Mouse (Mus musculus) lung, postnatal 36 days (tissue): ENCODE data around the gene Carhsp1.

Experiments used
- DNase-seq: peaks from one replicate; pipeline ENCODE4 v3.0.0; 2022; ENCODE audit warnings: mixed read lengths

Carhsp1 gene

GRCm38 (mm10) chr16:8637217-8638051, 34.5 kb downstream of the Carhsp1 start, which contains the start of the genes Pmm2 and Tmem186:
Gene Pmm2, plus strand, starts transcription at chr16:8637674.
Gene Tmem186, minus strand, starts transcription at chr16:8637712.
- peak; percentile 91 for DNase-seq

DNA sequence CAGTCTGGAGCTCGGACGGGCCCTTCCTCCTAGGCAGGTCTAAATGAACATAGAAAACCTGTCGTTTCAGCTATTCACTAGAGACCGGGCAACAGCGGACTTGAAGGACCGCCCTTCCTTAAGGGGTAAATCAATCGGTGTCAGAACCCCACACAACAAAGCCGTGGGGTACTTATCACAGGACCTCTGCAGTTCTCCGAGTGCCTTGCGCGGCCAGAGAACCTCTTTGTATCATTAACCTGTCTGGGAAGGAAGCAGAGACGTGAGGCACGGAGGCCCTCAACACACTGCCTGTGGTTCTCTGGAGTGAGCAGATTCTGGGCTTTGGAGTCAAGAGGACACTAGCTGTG, 35.1 kb downstream of the Carhsp1 start:
- DNase-seq: no peak

GRCm38 (mm10) chr16:8631428-8631827, 40.5 kb downstream of the Carhsp1 start:
- DNase-seq: no peak

DNA sequence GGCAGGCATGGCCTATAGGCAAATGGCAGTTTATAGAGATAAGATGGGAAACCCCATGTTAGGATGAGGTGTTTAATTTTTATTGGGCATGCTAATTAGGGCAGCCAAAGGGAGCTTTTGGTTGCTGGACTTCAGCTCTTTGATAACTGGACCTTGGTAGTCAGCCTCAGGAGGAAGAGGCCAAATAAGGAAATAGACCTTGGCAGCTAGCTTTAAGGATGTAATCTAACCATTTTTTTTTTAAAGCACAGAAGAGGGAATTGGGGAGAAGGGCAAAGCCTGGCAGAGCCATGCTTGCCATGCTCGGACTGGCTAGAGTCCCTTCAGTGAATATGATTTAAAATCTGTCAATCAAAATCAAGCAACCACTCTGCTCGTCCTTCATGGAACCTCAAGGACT, 41.5 kb downstream of the Carhsp1 start:
- DNase-seq: no peak

DNA sequence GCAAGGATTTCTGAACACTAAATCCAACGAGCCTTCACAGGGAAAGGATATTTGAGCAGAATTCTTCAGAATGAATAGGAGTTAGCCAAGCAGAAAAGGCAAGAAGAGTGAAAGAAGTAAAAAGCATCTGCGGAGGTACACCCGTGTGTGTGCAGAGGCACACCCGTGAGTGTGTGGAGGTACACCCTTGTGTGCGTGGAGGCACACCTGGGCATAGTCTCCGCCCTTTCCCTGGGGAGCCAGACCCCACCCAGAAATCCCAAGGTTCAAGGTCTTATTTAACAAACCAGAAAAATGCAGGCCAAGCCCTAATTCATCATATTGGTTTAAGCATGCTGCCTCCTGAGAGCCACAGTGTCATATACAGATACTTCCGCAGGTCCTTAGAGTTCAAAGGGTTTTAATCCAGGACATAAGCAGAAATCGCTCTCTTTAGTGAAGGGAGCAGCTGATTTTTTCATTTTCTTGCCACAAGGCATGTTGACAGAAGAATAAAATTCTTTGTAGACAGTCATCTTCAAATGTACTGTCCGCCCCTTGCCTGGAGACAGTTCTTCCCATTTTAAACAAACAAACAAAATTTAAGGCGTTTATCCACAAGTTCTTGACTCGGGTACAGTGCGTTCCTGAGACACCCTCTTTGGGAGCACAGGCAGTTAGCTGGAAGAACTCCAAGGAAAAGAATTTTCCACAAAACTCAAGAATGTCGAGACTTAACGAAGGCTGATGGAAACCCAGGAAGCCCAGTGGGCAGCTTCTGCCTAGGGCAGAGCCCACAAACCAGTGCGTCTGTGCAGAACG, 51.4 kb downstream of the Carhsp1 start:
- DNase-seq: peak; percentile 17

DNA sequence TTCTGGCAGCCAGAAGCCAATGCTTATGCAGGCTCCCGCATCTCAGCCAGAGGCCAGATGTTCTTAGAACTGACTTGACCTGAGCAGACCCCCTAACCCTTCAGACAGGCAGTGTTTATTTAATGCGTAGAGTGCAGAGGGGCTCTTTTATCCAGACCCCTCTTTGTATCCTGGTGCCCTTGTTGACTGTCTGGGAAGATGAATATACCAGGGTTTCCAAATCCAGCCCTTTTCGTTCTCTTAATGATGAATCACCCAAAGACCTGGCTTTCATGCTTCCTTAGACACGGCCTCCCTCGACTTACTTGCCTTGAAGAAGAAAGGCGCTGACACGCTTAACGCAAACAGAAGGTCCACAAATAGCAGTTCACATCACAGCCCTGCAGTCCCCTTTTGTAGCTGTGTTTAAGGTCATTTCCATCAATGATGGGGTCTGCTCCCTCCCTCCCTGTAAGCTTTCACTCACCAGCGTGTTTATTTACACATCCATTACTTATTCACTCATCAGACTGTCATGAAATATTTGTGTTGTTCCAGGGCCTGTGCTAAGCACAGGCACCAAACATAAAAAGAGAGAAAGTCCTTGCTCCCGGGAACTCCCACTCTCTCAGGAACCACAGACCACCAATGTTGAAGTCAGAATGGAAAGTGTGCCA, 52.2 kb downstream of the Carhsp1 start:
- DNase-seq: no peak

DNA sequence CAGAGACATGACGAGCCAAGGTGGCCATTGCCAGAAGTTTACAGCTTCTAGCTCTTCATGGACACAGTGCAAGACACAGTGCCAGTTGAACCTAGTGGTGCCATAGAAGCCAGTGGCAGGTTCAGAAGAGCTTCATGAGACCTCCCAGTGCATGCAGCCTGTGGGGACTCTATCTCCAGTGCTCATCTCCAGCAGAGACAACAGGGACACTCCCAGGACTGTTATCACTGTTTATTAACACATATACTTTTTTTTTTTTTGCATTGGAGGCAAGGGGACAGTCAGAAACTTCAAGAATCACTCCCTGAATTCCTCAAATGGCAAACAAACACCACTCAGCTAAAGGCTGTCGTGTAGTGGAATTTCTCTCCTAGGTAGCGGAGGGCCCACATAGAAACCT, 58.5 kb downstream of the Carhsp1 start:
- DNase-seq: no peak

DNA sequence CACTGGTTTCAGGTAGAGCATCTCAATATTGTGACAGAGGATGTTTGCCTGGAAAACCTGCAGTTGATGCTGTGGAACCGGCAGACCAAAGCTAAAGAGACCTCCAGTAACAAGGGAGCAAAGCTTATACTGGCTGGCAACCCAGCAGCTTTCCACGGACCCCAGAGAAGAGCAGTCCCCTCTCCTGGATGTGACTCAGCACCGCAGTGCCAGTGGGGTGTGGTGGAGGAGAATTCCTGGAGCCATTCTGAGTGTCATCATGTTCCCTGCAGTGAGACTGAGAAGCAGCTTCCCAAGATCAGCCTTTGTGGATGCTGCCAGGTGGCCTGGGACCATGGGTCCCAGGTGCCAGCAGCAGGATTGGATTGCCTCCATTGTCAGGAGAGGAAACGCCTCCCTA, 58.9 kb downstream of the Carhsp1 start:
- no peak for DNase-seq

DNA sequence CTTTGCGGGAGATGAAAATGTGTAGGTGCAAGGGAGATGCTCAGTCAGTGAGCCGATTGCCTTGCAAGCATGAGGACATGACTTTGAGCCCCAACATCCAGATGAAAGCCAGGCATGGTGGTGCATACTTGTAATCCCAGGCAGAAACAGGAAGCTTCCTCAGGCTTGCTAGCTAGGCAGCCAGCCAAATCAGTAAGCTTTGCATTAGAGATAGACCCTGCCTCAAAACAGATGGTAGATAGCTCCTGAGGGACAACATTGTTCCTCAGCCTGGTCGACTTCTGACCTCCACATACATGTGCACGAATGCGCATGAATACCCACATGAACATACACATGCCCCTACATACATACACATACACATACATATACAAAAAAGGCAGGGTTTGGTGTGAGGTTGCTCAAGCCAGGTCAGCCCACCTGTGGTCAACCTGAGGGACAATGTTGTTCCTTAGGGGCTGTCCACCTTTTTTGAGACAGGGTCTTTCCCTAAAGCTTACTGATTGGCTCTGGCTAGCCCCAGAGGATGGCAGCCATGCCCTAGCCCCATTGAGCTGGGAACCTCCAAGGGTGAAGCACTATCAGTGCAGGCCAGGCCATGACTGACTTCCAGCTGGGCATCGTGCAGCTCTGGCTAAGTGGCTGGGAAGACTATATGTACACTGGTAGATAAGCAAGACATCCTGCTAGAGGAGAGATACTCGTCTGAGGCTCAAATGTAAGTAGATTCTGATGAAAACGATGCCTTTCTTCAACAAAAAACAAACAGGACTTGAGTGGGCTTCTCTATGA, 59.5 kb downstream of the Carhsp1 start:
- no peak for DNase-seq

DNA sequence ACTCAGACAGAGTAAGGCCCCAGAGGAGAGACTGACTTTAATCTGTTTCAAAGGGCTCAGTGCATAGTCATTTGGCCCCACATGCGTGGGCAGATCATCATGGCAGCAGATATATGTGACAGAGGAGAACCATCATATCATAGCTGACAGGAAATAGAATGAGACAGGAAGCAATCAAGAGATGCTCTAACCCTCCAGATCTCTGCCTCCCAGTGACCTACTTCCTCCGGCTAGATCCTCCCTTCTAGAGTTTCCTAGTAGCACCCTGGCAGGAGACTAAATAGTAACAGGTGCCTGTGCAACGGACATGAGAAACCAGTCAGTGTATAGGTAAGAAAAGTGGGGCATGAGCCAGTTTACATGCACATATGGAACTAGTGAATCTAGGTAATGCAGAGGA, 61.6 kb downstream of the Carhsp1 start:
- no peak for DNase-seq
